Mouse (Mus musculus) lung, postnatal 36 days (tissue): ENCODE measurements at regions not wholly inside any gene's neighbourhood (a gene's known extent, or its start where the extent isn't known, plus 50 kb on each side); places are given as distances from the start of the nearest gene placed in this dataset.

ENCODE experiments used
- DNase-seq: peaks from one replicate; pipeline ENCODE4 v3.0.0; 2022; ENCODE audit warnings: mixed read lengths

DNA sequence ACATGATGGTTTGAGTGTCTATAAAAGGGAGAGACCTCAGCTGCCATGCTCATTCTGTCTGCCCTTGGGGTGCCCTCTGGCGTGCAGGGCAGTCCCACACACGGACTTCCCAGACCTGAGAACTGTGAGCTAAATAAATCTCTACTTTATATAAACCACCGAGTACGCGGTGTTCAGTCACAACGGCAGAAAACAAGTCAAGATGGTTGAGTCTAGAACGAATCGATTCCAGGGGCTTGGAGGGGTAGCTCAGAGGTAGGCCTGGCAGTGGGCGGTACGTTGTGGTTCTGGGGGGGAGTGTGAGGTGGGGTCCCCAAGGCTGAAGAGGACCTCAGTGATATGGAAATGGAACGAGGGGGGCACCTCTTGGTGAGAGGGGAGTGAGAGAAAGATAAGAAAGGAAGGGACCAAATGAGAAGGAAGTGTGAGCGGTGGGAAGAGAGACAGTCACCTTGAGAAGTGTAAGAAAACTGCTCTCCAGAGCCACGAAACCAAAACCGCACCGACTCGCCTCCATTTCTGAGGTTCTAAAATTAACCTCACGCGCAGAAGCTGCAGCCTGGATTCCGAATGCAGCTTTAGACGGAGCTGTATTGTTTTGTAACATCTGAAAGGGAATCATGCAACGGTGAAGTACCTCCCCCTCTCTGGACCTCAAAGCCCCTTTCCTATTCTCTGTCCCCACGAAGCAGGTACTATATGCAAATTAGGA lies 117.0 kb downstream of the Mis18a start:
- no peak for DNase-seq

DNA sequence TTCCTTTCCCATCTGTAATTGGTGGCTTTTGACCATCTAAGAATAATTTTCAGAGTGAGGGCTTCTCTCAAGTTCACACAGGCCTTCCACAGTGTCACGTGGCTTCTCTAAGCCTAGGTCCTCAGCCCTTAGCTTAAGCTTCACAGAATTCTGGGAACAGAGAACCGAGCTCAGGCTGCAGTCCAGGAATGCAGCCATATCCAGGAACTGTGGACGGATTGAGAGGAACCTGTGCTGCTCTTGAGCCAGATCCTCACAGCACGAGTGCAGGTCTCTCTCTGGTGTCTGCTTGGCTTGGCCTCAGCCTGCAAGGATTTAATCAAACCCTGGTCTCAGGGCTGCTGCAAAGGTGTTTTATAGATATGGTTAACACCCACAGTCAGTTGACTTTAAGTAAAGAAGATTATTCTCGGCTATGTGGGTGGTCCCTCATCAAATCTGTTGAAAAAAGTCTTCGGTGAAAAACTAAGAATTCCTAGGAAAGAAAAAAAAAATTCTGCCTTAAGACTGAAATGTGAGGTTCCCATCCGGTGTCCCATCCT lies 127.8 kb downstream of the Mis18a start:
- DNase-seq: no peak

DNA sequence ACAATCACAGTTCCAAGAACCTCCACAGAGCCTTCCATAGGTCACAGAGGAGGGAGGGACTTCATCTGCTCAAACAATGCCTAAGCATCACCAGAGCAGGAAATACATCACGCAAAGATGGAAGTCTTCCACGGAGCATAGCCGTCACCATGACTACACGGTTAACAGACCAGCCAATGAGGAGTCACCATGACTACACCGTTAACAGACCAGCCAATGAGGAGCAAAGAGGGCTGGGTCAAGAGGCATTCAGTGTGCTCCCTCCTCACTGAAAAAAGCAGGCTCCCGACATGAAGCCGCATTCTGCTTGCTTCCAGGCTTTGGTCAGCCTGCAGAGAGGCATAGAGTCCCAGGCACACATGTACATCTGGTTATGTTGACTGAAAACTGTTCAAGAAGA lies 128.5 kb downstream of the Mis18a start:
- DNase-seq: no peak

DNA sequence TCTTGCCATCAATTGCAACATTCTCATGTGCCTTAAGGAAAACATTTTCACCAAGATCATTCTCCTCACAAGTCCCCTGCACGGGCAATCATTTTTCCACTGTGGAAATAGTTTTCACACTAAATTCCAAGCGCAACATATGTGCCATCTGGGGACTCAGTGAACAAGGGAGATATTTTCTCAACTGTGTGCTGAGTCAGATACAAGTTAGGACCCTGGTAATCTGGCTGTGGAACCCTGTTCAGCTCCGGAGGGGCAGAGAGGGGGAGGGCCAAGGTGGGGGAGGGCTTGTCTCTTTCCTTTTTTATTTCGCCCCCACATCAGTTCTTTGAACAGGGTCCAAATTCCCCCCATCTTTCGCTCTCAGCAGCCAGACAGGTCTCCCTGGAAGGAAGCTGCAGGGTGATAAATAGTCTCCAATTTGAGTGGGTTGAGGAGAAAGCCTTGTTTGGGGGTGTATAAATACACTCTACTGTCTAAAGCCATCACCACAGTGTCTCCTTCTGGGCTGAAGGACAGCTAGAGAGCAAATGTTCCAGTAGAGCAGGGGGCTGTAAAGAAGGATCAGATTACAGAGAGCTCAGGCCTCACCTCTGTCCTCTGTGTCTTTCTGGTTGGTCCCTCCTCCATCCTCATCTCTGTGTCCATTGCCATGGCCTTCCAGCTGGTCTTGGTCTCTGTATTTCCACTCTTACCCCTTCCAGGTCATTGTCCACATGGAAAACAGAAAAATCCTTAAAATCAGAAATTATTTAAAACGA lies 134.3 kb downstream of the Mis18a start:
- no peak for DNase-seq

DNA sequence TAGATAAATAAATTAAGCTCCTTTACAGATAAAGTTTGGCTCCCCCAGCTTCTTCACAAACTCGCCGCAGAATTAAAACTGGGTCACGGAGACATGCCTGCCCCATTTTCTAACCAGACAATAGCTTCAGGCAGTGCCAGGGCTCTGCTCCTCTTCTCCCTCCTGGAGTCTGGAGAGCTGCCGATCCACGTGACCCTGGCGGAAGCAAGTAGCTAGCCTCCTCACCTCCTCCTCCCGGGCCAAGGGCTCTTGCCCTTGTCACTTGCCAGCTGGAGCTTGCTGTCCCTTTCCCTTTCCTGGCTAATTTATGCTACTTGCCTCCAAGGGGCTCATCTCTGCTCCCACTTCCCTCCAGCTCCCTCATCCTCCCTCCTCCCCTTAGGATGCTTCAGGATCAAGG lies 142.0 kb downstream of the Mis18a start:
- no peak for DNase-seq

DNA sequence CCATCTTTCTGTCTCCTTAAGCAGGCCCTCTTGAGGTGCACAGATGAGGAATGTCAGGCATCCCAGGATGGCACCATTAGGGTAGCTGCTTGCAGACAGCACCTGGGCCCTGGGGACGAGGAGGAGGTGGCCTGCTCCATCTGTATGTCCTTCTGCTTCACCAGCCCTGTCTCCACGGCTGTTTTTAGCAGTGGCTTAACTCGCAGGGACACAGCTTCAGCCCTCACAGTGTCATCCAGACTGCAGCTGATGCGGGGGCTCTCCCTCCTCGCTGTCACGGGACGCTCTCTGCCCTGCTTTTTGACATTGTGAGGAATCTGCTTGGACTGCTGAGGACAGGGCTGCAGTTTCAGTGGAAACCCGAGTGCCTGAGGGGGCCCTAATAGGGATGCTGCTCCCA lies 146.8 kb downstream of the Mis18a start:
- DNase-seq: no peak

DNA sequence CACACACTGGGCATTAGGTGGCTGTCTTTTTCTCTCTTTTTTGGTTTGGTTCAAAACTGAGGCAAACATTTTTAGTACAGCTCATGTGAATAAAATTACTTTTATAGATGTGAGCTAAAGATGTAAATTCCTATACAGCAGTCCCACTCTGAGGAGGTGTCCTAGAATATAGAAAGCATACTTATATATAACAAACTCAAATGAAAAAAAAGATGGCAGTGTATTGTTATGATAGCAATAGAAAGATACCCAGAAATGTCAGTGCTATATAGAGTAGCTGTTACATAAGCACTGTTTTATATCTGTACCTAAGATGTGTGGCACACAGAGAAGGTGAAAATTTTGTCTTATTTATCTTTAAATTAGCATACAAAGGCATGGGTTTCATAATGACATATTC lies 156.1 kb downstream of the Mis18a start:
- DNase-seq: no peak

DNA sequence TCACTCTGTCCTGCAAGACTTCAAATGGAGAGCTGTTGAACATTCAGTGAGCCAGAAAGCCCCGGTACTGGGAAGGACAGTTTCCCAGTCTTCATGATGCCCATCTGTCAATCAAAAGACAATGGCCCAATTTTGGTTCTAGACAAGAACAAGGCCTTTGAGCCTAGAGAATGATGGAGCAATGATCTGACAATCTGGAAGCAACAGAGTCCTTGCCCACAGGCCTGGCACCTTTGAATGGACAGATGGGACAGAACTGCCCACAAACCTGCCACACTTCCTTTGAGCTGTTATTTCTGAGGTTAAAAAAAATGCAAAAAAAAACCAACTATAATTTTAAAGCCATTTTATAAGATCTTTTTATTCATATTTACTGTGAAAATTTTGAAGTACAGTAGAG lies 157.4 kb downstream of the Mis18a start:
- no peak for DNase-seq

DNA sequence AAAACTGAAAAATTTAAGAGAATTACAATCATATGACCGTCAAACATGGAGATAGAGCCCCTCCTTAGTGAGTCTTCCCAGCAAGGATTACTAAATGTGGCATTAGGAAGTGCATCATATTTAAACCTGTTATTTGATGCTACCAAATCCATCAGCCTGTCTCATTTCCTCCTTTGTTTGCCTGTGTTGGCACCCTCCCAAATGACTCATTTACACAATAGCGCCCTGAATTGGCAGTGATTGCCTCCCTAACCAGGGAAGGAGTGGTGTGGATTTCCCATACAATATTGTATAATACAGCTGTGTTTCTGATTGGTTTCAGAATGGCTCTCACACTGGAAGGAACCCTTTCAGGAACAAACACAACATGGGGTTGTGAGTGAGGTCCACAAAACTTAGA lies 162.0 kb downstream of the Mis18a start:
- DNase-seq: peak; percentile 15

DNA sequence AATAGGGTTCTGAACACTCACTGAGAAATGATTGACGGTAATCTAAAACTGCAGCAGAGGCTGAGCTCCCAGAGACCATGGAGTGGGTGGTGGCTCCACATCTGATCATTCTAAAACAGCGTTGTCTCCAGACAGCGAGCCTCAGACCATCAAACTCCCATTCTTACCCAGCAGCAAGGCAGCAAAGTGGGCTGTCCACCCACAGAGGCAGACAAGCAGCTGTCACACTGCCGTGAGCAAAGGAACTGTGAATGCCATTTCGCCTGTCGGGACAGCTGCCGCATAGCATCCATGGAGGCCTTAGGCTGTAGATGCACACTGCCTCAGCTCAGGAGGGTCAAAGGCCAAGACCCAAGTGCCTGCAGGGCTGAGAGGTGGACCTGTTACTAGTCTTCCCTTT lies 167.3 kb downstream of the Hunk start:
- DNase-seq: no peak

DNA sequence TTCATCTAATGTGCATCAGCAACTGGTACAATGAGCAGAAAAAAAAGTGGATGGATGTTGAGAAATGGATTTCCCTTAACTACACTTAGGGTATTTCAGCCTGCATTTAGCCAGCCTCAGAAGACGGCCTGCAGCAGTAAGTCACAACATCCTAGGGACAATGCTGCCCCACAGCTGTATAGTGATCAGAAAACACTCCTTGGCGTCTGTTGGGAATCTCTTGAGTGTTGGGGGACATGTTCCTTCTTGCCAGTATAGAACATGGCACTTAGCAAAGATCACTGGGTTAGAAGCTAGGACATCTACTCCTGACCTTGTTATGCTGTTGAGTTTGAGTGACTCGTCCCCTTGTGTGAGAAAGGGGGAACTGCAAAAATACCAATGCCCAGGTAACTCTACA lies 165.2 kb downstream of the Hunk start:
- DNase-seq: peak; percentile 36

DNA sequence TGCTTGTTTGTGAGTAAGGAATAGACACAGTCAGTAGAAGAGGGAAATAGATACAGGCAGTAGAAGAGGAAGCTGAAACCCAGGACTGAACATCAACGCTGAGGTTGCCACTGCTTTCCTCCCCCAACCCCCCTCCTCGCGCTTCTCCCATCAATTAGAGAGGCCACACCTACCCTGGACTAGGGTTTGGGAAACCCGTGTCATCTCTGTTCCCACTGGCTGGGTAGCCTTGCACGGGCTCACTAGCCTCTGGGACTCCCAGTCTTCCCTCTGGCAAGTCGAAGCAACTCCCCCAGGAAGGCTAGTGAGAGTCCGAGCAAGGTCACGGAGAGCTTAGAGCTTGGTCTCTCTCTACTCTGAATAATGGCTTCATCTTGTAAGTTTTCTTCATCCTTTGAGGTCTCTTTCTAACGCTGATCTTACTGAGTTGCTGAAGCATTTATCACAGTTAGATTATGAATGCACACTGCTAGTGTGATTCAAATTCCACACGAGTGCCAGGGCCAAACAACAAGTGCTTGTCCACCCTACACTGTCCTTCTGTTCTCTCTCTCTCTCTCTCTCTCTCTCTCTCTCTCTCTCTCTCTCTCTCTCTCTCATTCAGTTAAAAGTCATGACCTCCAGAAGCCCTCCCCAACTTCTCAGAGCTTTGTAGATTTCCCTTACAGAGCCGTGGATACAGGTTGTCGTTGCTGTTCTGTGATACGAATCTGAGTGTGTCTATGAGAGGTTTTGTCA lies 164.4 kb downstream of the Hunk start:
- no peak for DNase-seq
